Mouse (Mus musculus): ENCODE results near the gene Ap2b1.
"Not testable (repeated sequence)": the region's sequence is repeated elsewhere in the genome, so short reads cannot be mapped to it uniquely, and the experiment has no call there.

Gene Ap2b1

DNA sequence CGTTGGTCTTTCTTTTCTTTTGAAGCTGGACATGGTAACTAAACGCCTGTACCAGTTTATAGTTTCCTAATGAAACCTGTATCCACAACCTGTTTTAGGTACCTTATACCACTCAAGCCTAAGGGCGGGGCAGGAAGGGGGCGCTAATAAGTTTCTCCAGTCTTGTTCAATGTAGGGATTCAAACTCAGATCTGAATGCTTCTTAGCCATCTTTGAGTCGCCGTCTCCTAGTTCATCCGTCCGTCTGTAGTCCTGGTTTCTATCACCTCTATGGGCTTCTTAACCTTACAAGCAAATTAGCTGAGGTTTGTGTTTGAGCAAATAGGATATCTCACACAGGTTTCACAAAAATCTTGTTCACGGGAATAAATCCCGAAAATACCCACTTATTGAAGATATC lies 3.3 kb downstream of the Ap2b1 start:
- peak; percentile 26 to 44 for DNase-seq

DNA sequence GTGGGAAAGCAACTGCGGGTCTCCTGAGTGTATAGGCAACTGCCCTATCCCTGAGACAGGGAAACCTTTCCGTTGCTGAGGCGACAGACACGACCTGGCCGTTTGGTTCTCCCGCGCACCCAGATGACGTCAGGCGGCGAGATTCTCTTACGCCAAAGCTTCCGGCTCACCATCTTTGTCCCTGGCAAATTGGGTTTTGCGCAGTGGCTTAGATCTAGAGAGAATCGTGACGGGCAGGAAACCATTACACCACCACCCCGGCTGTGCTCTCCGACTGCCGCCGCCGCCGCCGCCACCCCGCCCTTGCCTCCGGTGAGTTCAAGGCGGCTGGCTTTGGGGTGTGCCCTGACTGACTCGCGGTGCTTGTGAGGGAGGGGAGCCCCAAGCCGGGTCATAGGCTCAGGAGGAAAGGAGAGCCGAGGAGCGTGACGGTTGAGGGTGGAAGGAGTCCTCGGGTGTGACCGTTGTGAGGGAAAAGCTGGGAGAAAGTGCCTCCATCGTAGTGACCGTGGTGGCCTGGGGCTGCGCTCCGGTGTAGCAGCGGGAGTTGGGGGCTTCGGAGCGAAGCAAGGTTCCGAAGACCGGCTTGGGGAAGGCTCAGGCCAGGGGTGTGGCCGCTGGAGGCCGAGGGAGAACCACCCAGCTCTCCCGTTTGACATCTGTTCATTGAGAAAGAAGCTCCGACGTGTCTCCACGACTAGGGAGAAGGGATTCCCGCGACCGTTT lies 3.9 kb downstream of the Ap2b1 start, which contains the start of gene Pex12:
Pex12 (minus strand) TSS at position 61 of the 726 bp plus-strand sequence.
- peak; percentile 87 to 91 for DNase-seq

DNA sequence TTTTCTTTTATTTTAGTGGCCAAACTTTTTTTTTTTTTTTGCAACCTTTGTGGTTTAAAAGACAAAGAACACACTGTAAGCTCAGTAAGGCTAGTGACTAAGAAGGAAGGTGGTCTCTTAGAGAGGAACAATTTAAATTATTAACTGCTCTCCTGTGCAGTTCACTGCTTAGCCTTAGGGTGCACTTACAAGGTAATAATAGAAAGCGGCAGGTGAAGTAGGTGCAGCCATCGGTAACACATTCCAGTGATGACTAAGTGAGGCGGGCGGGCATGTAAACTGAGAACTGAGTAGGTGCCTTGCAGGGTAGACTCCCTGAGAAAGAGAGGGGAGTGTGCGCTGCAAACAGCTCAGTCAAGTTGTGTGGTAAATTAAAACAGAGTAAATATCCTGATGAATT lies 4.9 kb downstream of the Ap2b1 start:
- peak in 1 of 2 experiments; percentile 9 for DNase-seq

DNA sequence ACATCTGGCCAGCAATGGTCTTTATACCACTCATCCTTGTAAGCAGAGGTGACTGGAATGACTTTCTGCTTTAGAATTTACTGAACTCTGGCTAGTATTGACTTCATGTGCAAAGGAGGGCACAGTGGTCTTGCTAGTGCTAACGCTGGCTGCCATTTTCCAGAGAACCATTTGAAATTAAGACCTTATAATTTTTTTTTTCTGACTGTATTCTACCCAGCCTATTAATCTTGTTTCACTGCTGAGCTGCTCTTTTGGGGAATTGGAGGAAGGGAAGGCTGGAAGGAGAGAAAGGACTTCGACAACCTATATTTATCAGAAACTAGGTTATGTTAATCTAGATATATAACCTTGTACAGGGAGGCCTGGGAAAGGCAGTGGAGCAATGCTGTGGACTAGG lies 5.7 kb downstream of the Ap2b1 start:
- DNase-seq: no peak

DNA sequence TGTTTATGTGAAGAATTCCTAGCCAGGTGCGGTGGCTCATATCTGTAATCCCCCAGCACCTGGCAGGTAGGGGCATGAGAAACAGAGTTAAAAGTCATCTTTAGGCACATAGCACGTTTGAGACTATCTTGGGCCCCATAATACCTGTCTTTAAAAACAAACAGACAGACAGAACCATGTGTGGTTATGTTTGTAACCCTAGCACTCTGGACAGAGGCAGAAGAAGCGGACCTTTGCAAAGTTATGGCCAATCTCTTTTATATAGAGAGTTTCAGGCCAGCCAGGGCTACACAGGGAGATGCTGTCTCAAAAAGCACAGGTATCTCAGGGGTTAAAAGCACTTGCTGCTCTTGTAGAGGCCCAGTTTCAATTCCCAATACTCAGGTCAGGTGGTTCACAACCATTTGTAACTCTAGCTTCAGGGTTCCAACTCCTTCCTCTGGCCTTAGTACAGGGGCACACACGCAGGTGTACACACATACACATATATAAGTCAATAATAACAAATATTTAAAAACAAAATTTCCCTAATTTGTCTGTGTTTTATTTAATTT lies 8.0 kb downstream of the Ap2b1 start:
- no peak for DNase-seq

DNA sequence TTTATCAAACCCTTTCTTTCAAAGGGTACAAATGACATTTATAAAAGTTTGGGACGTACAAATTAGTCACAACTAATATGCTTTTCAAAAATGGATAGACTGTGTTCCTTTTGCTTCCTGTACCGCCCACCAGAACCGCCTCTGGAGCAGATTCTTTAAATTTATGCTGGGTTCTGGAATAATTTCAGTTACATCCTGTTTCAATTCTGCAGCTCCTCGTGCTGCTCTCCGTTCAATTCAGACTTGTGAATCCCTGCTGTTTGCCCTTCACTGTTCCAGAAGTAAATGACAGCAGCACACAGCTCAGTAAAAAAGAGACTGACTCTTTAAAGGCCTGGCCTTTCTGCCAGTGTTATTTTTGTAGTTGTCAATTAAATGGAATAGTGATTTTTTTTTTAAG lies 13.6 kb downstream of the Ap2b1 start:
- no peak for DNase-seq

DNA sequence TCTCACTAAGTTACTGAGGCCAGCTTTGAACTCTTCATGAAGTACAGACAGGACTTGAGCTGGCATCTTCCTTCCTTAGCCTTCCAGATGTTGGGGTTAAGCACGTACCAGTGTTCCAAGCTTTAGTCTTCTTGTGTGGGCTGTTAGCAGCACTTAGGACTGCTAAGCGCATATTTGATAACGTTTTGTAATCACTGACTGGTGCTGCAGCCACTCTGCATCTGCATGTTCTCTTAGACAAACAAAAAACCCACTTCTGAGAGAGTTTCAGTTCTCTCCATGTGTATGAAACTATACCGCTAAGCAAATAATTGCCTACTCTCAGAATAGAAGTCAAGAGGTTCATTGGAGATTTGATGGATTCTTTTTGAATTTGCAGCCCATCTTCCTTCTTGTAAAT lies 20.2 kb downstream of the Ap2b1 start:
- DNase-seq: no peak

DNA sequence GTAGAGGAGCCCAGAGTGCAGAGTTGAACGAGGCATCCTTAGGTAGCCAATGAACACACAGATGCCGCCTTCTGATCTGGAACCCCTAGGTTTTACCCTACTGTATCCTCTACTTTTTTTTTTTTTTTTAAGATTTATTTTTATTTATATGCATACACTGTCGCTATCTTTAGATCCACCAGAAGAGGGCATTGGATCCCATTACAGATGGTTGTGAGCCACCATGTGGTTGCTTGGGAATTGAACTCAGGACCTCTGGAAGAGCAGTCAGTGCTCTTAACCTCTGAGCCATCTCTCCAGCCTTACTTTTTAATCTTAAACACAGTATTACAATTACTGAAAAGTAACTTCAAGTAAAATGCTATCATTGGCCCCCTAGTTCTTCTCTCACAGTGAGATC lies 27.9 kb downstream of the Ap2b1 start:
- DNase-seq: not testable (repeated sequence)

DNA sequence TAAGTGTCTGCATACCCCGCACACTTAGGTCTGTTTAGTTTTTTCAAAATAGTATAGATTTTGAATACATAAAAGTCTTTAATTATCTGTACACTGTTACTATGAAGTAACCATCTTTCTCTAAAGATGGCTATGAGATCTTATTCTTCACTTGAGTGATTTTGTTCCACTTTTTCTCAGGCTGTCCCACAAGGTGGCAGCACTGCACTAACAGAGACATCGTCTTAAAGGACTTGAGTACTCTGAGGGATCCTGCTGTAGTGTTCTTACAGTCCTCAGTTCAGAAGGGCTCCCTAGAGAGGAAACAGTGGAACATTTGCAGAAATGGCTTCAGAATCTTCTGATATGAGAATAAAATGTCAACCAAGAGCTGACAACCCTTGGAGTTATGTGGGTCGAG lies 28.6 kb downstream of the Ap2b1 start:
- DNase-seq: peak; percentile 2 to 15

DNA sequence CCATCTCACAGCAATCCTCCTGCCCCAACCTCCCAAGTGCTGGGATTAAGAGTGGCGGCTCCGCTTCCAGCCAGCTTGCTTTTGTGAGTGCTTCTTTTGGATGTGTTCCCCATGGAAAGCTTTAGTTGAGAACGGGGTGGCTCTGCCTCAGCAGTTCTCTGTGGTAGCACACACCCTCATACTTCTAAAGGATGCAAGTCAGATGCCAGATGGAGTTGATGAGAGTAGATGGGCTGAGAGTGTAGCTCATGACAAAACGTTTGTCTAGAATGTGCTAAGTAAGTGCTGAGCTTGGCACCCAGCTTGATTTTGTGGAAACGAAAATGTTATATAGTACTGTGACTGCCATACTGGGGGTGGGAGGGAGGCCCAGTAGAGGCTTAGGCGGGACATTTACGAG lies 37.0 kb downstream of the Ap2b1 start:
- no peak for DNase-seq

DNA sequence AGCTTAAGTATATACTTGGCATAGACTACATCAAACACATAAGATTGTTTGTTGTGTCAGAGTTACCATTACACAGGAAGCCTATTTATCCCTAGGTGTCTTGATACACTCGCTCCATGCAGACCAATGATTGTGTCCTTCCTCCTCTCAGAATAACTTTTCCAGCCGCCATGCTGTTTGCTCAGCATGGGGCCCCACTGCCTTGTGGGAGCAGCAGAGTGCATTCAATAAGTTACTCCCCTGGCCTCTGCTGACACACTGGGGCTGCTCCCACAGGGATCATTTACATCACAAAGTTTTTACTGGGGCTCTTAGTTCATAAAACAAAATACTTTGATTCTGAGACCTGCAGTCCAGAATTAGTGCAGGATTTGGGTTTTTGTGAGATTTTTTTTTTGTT lies 40.9 kb downstream of the Ap2b1 start:
- no peak for DNase-seq

DNA sequence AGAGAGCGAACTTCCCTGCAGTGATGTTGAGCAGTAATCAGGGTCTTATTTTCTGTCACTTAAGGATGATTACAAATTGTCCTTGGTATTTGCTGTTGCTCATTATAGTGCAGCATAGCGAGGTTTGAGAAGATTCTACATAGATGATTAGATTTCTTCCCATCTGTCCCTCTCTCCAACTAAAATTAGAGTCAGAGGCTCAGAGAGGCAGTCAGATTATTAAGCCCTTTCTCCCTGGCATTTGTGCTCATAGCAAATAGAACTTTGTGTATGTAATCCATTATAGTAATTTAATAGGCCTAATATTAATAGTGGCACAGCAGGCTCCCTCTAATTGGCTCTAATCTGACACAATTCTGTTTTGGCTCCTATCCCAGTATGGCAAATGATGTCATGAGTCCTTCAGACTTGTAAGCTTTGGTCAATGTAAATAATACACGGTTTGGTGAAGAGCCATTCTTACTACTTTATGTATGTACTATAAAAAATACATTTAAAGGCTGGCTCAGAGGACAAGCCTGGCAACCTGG lies 43.0 kb downstream of the Ap2b1 start:
- no peak for DNase-seq

DNA sequence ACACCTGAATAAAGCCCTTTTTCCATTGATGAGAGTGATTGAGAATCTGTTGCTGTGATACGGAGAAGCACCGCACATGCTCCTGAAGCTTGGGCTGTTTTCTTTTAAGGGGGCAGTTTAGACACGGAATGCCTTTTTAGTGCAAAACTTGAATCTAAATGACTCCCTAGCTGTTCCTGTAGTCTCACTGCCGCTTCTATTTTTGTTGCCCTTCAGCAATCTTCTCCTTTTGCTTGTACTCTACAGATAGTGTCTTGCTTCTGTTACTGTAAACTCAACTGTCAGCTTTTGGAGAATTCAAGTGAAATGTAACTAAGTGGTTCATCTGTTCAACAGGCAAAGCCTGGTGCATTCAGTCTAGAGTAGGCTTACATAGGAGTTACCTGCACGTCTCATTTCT lies 56.6 kb downstream of the Ap2b1 start:
- DNase-seq: no peak

DNA sequence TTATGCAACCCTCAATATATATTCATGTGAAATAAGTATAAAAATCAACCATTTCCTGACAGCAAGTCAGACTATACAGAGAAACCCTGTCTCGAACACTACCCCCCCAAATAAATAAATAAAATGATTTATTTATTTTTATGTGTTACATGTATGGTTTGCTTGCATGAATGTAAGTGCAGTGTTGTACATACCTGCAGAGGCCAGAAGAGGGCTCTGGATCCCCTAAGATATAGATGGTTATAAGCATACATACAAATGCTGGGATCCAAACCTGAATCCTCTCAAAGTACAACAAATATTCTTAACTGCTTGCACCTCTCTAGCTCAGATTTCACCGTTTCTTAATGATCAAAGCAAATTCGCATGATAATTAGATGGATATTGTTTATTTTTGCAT lies 58.6 kb downstream of the Ap2b1 start:
- no peak for DNase-seq

DNA sequence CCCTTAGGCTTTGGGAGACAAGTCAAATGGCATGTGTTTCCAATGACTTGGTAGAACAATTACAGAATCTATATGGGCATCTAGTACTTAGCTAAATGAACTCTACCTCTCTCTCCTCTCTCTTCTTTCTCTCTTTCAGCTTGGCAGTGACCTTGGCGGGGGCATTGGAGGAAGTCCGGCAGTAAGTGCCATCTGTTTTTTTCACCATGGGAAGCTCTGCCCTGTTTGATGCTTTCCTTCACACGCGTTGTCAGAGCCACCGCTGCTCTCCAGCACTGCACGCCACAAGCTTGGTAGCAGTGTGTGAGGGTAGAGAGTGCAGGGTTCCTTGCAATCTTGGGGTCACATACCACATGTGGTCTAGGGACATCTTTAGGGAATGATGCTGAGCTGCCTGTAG lies 65.8 kb downstream of the Ap2b1 start:
- no peak for DNase-seq

DNA sequence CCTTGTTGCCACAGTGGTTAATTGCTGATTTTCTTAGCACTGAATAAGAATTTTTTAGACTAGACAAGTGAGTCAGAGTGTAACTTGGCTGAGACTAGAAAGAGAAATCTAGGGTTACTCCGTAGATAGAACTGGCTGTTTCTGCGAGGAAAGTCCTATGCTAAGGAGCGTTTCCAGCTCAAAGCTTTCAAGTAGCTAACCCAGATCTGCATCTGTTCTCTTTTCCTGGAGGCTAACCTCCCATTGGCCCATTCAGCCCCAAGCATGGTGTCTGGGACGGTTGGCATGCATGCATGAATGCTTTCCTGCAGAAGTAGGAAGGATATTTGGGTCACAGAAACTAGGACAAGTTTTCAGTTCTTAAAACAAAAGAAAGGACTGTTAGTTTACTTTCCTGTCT lies 72.4 kb downstream of the Ap2b1 start:
- DNase-seq: no peak

DNA sequence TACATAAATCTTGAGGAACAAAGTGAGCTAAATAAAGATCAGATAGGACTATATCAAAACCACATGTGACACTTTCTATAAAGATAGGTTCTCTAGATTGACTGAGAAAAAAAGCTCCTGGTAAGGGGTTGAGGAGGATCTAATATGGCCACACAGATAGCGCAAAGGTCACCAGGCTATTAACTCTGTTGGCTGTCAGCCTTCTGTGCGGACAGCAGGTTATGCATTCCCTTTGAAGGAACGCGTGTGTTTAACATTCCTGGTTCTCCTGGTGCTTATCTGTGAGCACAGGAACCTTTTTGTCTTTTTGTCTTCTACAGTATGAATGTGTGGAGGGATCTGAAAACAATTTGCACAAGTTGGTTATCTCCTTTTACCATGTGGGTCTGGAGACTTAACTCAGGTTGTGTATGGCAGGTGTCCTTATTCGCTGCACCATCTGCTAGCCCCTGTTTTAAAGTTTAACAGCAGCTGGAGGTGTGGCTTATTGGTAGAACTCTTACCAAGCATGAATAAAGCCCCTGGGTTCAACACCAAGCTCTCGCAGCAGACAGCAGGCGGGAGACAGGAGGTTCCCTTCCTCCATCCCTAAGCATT lies 81.0 kb downstream of the Ap2b1 start:
- no peak for DNase-seq

DNA sequence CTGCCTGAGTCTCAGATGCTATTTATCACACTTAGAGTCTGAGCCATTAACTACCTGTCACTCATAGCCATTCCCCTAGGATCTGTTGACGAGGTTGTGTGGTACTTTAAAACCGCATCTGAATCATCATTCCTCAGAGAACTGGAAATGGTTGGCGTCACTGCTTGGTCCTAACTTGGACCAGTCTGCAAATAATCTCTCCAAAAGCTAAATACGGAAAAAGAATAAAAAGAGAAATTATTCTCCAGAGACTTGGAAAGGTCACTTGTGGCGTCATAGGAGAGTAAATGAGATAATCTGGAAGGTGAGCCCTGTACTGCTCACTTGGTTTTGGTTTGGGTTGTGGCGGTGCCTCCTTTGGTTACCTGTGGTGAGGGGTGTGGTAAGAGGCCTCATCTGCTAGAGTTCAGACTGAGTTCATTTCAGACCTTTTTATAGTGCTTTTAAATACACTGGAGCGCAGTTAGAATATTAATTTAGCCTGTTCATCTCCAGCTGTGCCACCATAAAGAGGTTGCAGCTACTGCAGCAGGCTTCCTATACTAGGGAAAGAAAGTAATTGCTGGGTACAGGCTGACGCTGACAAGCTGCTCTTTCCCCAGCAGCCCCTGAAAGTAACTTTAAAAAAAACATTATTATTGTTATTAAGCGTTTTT lies 84.2 kb downstream of the Ap2b1 start:
- no peak for DNase-seq

DNA sequence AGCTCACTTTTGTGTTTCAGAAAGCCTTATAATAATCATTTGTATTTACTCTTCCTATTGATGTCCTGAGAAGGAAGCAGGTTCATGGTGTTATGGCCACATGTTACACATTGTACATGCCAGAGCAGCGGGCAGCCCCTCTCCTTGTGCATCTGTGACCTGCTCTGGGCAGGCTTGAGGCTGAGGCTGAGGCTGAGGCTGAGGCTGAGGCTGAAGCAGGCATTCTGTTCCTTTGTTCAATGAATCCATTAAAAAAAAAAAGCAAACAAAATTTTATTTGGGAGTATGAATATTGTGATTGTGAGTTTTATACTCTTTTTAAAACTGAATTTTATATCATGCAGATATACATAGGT lies 84.7 kb downstream of the Ap2b1 start:
- DNase-seq: no peak

DNA sequence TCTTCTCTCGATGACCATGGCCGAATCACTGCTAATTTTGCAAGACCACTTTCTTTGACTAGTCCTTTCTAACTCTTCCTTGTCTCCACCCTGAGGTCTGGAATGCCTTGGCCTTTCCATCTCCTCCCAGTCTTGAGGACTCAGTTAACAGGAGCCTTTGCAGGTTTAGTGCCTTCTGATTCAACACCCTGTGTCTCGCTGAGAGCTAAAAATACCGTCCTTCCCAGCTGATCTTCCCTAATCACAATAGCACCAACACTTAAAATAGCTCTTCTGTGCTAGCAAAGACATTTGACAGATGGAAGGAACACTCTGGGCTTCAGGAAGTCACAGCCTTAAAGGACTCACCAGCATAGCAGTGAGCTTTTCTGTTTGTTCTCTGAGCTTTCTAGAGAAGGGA lies 94.2 kb downstream of the Ap2b1 start:
- DNase-seq: no peak

DNA sequence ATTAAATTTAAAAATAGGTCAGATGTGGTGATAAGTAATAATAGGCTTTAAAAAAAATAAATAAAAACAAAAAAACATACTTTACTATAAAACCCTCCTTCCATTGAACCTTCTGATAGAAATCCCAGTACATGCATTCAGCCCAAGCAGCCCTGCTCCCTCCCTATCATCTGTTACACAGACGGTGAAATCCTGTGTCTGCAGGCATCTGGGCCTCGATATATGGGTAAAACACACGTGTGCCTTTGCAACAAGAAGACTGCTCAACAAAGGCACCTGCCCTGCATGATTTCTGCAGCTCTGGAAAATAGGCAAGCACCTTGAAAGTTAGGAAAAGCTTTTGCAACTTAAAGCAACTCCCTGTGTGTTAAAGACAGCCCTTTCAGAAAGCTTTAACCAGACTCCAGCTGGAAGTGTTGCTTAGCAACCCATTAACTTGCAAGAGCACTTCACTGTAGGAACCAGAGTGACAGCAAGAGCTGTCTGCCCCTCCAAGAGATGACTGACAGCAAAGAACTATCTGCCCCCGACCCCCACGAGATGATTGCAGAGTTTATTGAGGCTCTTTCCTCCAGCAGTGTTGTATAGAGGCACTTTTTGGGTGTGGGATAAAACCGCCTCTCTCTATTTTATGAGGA lies 96.1 kb downstream of the Ap2b1 start:
- DNase-seq: no peak

DNA sequence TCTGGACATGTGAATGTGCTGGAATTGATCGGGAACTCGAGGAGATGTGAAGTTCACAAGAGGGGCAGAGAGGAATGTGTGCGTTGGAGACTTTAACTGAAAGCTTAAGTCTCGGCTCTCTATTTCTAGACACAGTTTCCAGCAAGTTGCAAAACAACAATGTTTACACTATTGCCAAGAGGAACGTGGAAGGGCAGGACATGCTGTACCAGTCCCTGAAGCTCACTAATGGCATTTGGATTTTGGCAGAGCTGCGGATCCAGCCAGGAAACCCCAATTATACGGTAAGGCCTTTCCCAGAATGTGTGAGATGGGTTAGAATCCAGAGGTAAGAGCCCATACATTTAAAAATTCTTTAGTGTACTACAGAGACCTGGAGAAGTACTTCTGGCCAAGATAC lies 98.8 kb downstream of the Ap2b1 start:
- no peak for DNase-seq

DNA sequence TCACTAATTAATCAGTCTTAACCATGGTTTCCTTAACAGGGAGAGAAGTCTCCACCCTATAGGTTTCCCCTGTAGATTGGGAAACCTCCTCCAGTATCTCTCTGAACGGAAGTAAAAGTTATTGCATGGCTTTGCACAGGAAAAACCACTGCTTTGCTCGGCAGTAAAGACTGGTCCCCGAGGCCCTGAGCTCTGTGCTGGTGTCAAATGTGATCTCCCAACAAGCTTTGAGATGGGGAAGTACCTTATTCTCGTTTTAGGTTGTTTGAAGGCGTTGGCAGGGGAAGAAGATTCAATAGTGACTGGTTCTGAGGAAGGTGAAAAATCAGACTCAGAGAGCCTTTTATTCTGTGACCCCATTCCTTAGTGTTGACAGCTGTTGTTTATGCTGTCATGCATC lies 99.9 kb downstream of the Ap2b1 start:
- no peak for DNase-seq

All from thymus, adult 18-20 months (tissue).